Mouse (Mus musculus) midbrain, embryonic 14.5 days (tissue): ENCODE results near the gene Vti1a. TPM values are rescaled to one million over a fixed set of nuclear protein-coding genes. Genes with fewer than 3 reads are reported as not detected.

Experiments used
- ATAC-seq: fragments of 200-750 bp; cut with Nextera tagmentation; 2 replicates; pipeline ENCODE4 v1.8.0; 2017; ENCODE audit warnings: moderate number of reproducible peaks, moderate library complexity; ENCODE audit not compliant: low FRiP score, low TSS enrichment
- DNase-seq: peaks from one replicate; pipeline ENCODE4 v3.0.0-alpha.2; 2015
- H3K27ac ChIP-seq: fragments of 300-500 bp; sonication (generic); replicated peaks from 2 replicates; pipeline ENCODE4 v1.5.1; 2014; ENCODE audit warnings: mild to moderate bottlenecking, low read depth, low read length, moderate library complexity
- H3K27me3 ChIP-seq: fragments of 300-500 bp; sonication (generic); 2 replicates; pipeline ENCODE4 v1.6.1; 2014; ENCODE audit warnings: low read length, control low read depth, mixed read lengths; ENCODE audit not compliant: control insufficient read depth, insufficient read depth
- H3K36me3 ChIP-seq: fragments of 300-500 bp; sonication (generic); 2 replicates; pipeline ENCODE4 v1.6.1; 2014; ENCODE audit warnings: low read length, control low read depth; ENCODE audit not compliant: control insufficient read depth, insufficient read depth
- H3K4me1 ChIP-seq: fragments of 300-500 bp; sonication (generic); 2 replicates; pipeline ENCODE4 v1.6.1; 2014; ENCODE audit warnings: mild to moderate bottlenecking, antibody characterized with exemption, low read length, control low read depth; ENCODE audit not compliant: control insufficient read depth, insufficient read depth
- H3K4me2 ChIP-seq: fragments of 300-500 bp; sonication (generic); 2 replicates; pipeline ENCODE4 v1.6.1; 2014; ENCODE audit warnings: mild to moderate bottlenecking, low read length, moderate library complexity
- H3K4me3 ChIP-seq: fragments of 300-500 bp; sonication (generic); replicated peaks from 2 replicates; pipeline ENCODE4 v1.5.1; 2014; ENCODE audit warnings: low read depth, low read length
- H3K9ac ChIP-seq: fragments of 300-500 bp; sonication (generic); replicated peaks from 2 replicates; pipeline ENCODE4 v1.6.1; 2014; ENCODE audit warnings: mild to moderate bottlenecking, low read length, moderate library complexity
- H3K9me3 ChIP-seq: fragments of 300-500 bp; sonication (generic); 2 replicates; pipeline ENCODE4 v1.6.1; 2016; ENCODE audit warnings: low read length, control low read depth, mixed read lengths; ENCODE audit not compliant: control insufficient read depth
- WGBS: fragments of 180-500 bp; shearing (Covaris S2); extraction: QIAGEN DNeasy Blood & Tissue Kit; methylation state at CpG from one replicate; pipeline ENCODE4 v1.1.7; 2014; 5-methylcytosine and 5-hydroxymethylcytosine counted together
- polyA plus RNA-seq: library from polyadenylated mRNA; unstranded; fragments of >200 nt; fragmentation: Nextera tagmentation; extraction: Ambion mirVana; gene quantifications from 2 replicates; pipeline ENCODE4 v1.2.1, GENCODE M21; 2014

The Vti1a gene
- polyA plus RNA-seq, 1 experiment from 2014 or later, result 33.9 TPM

DNA sequence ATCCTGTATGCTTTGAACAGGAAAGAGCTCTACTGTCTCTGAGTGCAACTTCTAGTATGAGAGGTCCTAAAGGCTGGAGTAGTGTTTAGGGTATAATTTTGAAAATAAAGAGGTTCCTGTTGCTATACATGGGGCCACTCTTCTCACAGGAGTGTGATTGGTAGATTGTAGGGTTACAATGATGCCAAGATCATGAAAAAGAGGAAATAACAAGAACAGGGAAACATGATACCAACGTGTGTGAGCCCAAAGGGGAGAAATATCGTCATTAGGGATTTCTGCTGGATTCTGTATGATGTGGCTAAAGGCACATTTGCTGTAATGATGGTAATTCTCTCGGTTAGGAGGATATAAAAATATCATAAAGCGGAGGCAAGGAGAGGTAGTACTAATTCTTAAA, 30.1 kb upstream of the Vti1a start:
- H3K9me3 ChIP-seq, result no peaks in the 10 kb centered on the region
- no peak overlapping the region for H3K4me2 ChIP-seq
- DNase-seq (no peak), ATAC-seq (no peak)
- WGBS, result 88% methylated on average over 4 of the region's 4 CpGs
- no peaks in the 10 kb centered on the region for H3K4me1 ChIP-seq
- H3K27me3 ChIP-seq, result no peaks in the 10 kb centered on the region
- no peaks in the 10 kb centered on the region; the same call in 1 of the 2 replicates for H3K36me3 ChIP-seq
- no peak overlapping the region for H3K27ac ChIP-seq
- H3K9ac ChIP-seq, result no peak overlapping the region
- H3K4me3 ChIP-seq, result no peak overlapping the region

DNA sequence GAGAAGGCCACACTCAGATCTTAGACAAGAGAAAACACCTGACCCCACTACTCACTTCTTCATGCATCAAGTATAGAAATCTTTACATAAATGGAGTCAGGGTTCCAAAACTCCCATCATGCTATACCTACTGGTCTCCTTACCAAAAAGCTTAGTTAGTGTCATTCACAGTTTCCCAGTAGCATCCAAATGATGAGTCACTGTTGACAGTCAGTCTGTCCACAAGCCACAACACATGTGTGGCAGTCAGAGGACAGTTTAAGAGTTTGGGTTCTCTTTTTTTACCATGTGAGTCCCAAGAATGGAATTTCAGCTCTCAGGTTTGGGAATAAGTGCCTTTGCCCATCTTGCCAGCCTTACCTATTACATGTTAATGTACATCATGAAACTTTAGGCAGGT, 27.1 kb upstream of the Vti1a start:
- Histone ChIP-seq H3K36me3 (no peaks in the 10 kb centered on the region; the same call in 1 of the 2 replicates), H3K4me1 (no peaks in the 10 kb centered on the region), H3K9ac (no peak overlapping the region), H3K4me3 (no peak overlapping the region), H3K4me2 (no peak overlapping the region), H3K27ac (no peak overlapping the region), H3K27me3 (no peaks in the 10 kb centered on the region), H3K9me3 (no peaks in the 10 kb centered on the region)
- ATAC-seq (no peak), DNase-seq (no peak)

DNA sequence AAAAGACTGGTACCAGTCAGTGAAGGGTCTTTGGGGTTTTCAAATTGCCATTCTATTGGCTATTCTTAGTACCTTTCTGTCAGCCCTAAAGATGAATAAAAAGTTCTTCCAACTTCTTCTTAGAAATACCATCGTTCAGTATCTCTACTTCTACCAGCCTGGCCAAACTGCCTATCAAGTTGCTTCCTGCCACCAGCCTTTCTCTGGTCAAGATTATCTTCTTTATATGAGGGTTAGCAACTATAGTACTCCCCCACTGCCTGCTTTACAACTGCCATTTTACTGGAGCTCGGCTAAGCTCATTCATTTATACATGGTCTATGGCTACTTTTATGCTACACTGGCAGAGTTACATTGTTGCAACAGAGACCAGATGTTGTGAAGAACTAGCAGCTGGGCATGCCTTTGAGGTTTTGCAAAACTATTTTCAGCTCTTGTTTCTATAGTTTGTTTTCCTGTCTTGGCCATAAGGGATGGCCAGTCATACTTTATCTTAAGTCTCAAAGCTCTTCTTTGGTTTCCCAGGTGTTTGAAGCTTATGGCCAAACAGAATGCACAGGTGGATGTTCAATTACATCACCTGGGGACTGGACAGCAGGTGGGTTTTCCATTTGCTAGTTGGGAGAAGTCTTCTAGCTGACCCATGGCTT, 25.3 kb upstream of the Vti1a start:
- DNase-seq (no peak), ATAC-seq (no peak)
- no peak overlapping the region for H3K9ac ChIP-seq
- H3K4me2 ChIP-seq, result no peak overlapping the region
- no peaks in the 10 kb centered on the region for H3K9me3 ChIP-seq
- H3K36me3 ChIP-seq, result peaks cover 4% of the 10 kb centered on the region; the same call in 1 of the 2 replicates
- 88% methylated on average over 2 of the region's 2 CpGs for WGBS
- H3K27me3 ChIP-seq, result no peaks in the 10 kb centered on the region
- no peak overlapping the region for H3K4me3 ChIP-seq
- H3K4me1 ChIP-seq, result no peaks in the 10 kb centered on the region
- H3K27ac ChIP-seq, result no peak overlapping the region

DNA sequence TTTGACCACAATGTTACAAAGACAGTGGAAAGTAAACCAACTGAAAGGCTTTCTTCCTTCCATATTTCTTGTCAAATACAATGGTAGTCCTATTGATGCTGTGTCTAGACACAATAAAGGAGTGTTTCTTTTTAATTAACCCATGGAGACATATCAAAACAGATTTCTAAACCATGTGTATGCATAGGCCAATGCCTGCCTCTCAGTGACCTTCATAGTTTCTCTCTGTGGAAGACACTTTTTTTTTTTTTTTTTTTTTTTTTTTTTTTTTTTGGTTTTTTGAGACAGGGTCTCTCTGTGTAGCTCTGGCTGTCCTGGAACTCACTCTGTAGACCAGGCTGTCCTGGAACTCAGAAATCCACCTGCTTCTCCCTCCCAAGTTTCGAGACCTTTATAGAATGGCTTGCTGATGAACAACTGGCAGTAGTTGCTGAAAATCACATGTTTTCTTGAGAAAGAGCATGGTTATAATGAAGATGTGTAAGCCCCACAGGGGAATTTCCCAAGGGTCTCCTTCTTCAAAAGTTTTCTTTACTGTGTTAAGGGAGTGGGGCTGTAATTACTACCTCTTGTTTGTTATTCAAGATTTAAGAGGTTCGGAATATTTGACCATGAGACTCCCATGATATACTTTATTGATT, 23.8 kb upstream of the Vti1a start:
- no peak for DNase-seq
- H3K4me1 ChIP-seq, result no peaks in the 10 kb centered on the region
- peaks cover 15% of the 10 kb centered on the region for H3K36me3 ChIP-seq
- no peak overlapping the region for H3K9ac ChIP-seq
- H3K27me3 ChIP-seq, result no peaks in the 10 kb centered on the region
- WGBS, result 90% methylated on average over 2 of the region's 2 CpGs
- no peak overlapping the region for H3K4me2 ChIP-seq
- no peaks in the 10 kb centered on the region for H3K9me3 ChIP-seq
- no peak overlapping the region for H3K4me3 ChIP-seq
- no peak for ATAC-seq
- H3K27ac ChIP-seq, result no peak overlapping the region

DNA sequence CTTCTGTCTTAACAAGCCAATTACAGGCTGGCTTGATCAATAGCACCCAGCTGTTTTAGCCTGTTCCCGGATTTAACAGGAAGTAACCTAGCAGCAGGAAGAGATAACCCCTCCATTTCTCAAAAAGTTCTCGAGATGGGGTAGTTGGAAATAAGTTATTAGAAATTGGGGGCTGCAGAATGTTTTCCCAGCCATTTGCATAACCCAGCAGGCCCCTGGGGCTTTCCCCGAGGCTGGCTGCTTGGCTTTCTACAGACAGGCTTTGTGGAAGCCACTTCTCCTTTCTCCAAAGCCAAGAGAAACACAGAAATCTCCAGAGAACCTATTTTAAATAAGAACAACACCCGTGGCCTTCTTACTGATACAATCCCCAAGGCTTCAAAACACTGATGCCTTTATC, 22.9 kb upstream of the Vti1a start:
- no peak overlapping the region for H3K4me3 ChIP-seq
- no peaks in the 10 kb centered on the region for H3K27me3 ChIP-seq
- no peak overlapping the region for H3K4me2 ChIP-seq
- 35% methylated on average over 4 of the region's 4 CpGs for WGBS
- DNase-seq (no peak), ATAC-seq (no peak)
- H3K9me3 ChIP-seq, result no peaks in the 10 kb centered on the region
- no peaks in the 10 kb centered on the region for H3K4me1 ChIP-seq
- H3K9ac ChIP-seq, result no peak overlapping the region
- peaks cover 23% of the 10 kb centered on the region for H3K36me3 ChIP-seq
- H3K27ac ChIP-seq, result no peak overlapping the region

DNA sequence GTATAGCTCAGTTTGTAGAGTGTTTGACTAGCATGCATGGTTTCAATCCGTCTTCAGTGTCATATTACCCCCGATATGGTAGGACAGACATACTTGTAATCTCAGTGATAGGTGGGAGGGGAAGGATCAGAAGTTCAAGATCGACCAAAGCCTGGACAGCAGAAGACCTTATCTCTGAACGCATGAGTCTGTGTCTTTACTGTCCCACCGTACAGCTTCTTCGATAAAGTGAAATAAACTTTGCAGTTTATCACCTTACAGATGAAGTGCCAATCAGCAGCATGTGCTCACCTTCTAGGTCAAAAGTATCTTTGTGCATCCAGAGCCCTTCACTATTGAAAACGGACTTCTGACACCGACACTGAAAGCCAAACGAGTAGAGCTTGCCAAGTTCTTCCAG, 21.0 kb upstream of the Vti1a start:
- Histone ChIP-seq H3K4me1 (no peaks in the 10 kb centered on the region), H3K4me2 (no peak overlapping the region), H3K27me3 (no peaks in the 10 kb centered on the region), H3K36me3 (peaks cover 36% of the 10 kb centered on the region), H3K9me3 (no peaks in the 10 kb centered on the region), H3K27ac (no peak overlapping the region), H3K9ac (no peak overlapping the region), H3K4me3 (no peak overlapping the region)
- 96% methylated on average over 9 of the region's 9 CpGs for WGBS
- no peak for DNase-seq
- no peak for ATAC-seq

DNA sequence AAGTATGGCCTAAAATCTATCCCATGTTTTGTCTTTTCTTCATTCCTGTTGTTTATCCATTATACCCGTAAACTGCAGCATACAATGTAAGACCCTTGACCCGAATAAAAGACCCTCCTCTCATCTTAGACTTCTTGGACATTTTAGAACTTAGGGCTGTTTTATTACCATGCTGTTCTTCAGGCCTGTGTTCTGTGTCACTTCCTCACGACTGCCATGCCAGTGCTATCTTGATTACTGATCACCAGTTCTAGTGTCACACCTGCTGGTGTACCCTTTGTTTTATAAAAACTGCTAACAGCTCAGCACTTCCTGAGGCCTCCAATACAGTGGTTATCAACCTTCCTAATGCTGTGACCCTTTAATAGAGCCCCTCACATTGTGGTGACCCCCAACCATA, 20.5 kb upstream of the Vti1a start:
- no peaks in the 10 kb centered on the region for H3K9me3 ChIP-seq
- H3K4me2 ChIP-seq, result no peak overlapping the region
- ATAC-seq (no peak), DNase-seq (no peak)
- H3K27me3 ChIP-seq, result no peaks in the 10 kb centered on the region
- no peaks in the 10 kb centered on the region for H3K4me1 ChIP-seq
- H3K36me3 ChIP-seq, result peaks cover 40% of the 10 kb centered on the region
- no peak overlapping the region for H3K4me3 ChIP-seq
- H3K27ac ChIP-seq, result no peak overlapping the region
- WGBS, result 91% methylated on average over 3 of the region's 3 CpGs
- H3K9ac ChIP-seq, result no peak overlapping the region

DNA sequence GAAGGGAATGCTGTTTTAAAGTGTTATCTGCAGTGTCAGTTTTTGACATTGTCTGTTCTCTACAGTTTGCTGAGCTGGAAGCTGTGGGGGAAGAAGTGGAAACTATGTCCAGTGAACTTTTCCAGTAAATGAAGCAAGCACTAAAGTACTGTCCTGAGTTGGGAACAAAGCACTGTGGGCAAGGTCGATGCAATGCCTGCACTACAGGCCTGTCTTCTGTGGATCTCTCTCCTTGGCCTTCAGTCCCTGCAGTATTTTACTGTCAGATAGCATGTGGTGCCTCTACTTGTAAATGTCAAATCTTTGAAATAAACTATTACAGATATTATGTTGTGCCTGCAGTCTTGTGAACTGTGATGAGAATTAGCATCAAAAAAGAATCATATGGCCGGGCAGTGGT, 19.8 kb upstream of the Vti1a start:
- no peak overlapping the region for H3K9ac ChIP-seq
- H3K27ac ChIP-seq, result no peak overlapping the region
- H3K27me3 ChIP-seq, result no peaks in the 10 kb centered on the region
- no peak overlapping the region for H3K4me2 ChIP-seq
- no peaks in the 10 kb centered on the region for H3K9me3 ChIP-seq
- H3K36me3 ChIP-seq, result peaks cover 47% of the 10 kb centered on the region
- 95% methylated on average over 2 of the region's 2 CpGs for WGBS
- DNase-seq (no peak), ATAC-seq (no peak)
- no peak overlapping the region for H3K4me3 ChIP-seq
- H3K4me1 ChIP-seq, result no peaks in the 10 kb centered on the region

DNA sequence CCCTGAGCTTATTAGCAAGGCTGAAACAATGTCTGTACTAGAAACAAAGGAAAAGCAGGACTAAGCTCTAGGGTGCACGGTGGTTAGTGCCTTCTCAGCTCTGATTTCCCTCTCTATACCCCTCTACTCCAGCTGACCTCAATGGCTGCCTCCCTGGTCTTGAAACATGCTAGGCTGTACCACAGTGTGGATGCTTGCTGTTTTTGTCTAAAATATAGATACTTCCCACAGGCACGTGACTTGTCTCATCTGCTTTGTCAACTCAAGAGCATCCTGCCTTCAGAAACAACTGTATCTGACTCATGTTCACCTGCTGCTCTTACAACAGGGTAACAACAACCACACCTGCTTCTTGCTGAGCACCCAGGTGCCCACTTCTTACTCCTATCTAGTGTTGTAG, 18.6 kb upstream of the Vti1a start:
- no peaks in the 10 kb centered on the region for H3K27me3 ChIP-seq
- ATAC-seq (no peak), DNase-seq (no peak)
- H3K9me3 ChIP-seq, result no peaks in the 10 kb centered on the region
- no peak overlapping the region for H3K9ac ChIP-seq
- WGBS, result 84% methylated on average over 2 of the region's 2 CpGs
- no peak overlapping the region for H3K27ac ChIP-seq
- no peaks in the 10 kb centered on the region for H3K4me1 ChIP-seq
- no peak overlapping the region for H3K4me3 ChIP-seq
- no peak overlapping the region for H3K4me2 ChIP-seq
- peaks cover 59% of the 10 kb centered on the region for H3K36me3 ChIP-seq
